Mouse (Mus musculus) naive thymus-derived CD4-positive, alpha-beta T cell, adult 2 months (primary cell): ENCODE data around the gene Gjb4.

Source experiments
- DNase-seq: peaks from one replicate; pipeline ENCODE4 v3.0.0-alpha.2; 2011; ENCODE audit warnings: low read depth

The Gjb4 gene

DNA sequence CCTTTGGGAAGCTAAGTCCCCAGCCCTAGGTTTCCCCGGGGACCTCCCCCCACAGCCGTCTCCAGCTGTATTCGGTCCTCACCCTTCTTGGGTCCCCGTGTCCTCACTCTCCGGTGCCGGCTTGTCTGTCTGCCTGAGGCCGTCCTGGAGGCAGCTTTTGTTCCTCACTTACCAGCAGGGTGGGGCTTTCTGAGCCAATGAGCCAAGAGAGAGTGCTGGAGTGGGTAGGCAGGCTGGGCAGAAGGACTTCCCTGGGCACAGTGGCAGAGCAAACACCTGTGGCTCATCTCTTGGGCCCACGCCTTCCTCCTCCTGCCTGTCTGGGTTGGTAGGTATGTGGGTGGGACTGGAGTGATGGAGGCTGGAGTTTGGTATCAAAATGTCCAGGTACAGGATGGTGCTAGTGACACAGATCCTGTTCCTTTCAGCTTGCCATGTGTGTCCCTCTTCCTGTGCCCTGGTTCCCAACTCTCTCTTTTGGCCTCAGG, at the start of gene Gjb4:
Gene Gjb4, minus strand, starts transcription at position 131 of the 488 bp plus-strand sequence.
- no peak for DNase-seq

DNA sequence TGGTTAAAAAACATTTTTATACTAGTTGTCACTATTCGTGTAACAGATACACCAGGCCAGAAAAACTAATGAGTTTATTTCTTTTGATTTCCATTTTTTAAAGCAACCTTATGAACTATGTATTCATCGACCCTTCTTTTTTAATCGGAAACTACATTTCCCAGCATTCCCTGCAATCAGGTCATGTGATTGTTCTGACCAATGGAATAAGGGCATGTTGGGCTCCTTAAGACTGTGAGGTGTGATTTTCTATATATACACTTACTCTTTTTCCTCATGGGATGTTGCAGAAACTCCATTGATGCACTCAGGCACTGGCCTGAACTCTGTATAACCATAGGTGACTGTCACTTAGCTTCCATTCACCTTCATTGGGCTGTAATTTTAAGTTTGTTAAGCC, 48.7 kb upstream of the Gjb4 start:
- DNase-seq: no peak

GRCm38 (mm10) chr4:127402166-127402565, 48.3 kb upstream of the Gjb4 start:
- DNase-seq: no peak

DNA sequence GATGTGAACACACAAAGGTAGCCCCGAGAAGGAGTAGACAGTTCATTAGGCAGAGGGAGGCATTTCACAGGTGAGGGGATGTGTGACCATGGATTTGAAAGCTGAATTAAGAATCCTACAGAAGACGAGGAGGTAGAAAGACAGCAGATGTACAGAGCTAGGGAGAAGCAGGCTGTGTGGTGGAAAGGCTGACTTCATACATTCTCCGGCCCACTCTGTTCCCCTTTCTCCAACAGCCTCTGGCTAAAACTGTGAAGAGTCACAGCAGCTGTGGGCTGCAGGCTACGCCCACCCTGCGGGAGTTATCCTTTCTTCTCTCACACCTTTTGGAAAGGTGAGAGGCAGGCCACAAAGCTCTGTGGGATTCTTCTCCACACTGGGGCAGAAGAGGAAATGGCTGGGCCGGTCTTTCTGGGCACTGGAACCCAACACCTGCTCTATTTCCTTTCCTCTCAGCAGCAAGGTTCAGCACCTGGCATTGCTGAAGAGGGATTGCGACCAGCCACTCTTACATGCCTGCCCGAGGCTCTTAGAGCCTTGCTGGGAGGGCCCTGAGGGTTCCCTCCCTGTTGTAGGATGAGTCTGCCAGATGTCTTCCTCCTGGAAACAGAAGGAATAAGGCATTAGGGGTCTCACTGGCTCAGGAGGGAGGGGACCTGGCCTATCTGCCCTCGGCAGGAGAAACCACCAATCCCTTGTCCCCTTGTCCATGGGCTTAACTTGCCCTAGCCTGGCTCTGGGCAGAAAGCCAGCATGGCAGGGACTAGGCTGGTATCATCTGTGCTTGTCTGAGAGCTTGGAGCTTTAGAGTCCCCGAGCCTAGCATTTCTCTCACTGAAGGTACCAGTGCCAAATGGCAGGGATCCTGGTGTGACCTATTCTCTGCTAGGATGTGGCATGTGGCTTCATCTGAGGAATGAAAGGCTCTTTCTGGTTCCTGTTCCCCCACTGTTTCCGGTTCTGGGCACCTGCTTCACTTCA, 46.6 kb upstream of the Gjb4 start:
- DNase-seq: no peak

GRCm38 (mm10) chr4:127395591-127395990, 41.7 kb upstream of the Gjb4 start:
- no peak for DNase-seq

DNA sequence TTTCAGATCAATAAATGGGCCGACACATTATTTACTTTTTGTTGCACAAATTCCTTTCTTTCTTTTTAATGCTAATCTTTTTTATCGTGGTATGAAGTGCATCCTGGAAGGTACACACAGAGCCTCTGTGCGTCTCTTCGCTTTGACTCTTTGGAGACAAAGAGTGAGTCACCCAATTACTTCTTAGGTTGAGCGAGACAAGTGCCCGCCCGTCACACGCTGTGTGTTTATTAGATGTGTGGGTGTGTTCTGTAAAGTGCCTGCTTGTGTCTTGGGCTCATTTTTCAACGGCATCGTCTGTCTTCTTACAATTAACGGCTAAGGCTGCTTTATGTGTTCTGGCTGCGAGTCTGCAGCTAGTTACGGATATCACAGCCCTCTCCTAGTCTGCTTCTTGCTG, 35.8 kb upstream of the Gjb4 start:
- DNase-seq: no peak

DNA sequence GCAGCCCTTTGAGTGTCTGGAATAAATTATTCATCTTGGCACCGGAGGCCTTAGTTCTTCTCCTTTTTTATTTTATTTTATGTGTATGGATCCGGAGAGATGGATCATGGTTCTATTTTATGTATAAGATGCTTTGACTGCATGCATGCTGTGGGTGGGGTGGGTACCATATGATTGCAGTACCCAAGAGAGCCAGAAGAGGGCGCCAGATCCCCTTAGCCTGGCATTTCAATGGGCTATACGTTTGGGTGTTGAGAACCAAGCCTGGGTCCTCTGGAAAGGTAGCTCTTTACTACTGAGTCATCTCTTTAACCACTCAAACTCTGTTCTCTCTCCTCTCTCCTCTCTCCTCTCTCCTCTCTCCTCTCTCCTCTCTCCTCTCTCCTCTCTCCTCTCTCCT, 23.5 kb upstream of the Gjb4 start:
- peak; percentile 15 for DNase-seq

DNA sequence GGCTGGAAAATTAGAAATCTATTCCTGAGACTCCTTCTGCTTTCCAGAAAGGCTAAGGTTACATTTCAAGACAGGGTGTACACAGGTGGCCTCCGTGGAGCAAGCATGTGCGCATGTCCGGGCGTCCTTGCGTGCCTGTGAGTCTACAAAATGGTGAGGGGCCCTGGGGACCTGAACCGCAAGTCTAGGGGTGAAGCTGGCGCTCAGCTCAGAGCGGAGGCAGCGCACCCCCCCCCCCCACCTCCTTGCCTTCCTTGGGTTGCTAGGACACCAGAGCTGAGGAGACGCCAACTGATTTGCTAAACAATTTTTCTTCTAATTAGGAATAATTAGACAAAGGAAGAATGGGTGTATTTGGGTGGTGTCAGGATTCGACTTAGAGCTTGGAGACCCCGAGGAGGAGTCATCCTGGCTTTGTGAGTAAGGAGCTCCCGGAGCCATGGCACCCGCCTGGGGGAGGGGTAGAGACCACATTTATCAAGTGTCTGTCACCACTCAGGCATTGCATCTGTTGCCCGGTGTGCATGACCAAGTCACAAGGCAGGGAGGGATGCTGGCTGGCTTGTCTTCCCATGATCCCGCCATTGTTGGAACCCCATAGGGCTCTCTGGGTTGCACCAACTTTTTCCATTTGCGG, 21.8 kb upstream of the Gjb4 start:
- no peak for DNase-seq

- no peak for DNase-seq
Measured at GRCm38 (mm10) chr4:127374645-127375044, 20.8 kb upstream of the Gjb4 start.

GRCm38 (mm10) chr4:127373491-127373890, 19.6 kb upstream of the Gjb4 start:
- no peak for DNase-seq

- no peak for DNase-seq
Measured at GRCm38 (mm10) chr4:127371546-127371945, 17.7 kb upstream of the Gjb4 start.

DNA sequence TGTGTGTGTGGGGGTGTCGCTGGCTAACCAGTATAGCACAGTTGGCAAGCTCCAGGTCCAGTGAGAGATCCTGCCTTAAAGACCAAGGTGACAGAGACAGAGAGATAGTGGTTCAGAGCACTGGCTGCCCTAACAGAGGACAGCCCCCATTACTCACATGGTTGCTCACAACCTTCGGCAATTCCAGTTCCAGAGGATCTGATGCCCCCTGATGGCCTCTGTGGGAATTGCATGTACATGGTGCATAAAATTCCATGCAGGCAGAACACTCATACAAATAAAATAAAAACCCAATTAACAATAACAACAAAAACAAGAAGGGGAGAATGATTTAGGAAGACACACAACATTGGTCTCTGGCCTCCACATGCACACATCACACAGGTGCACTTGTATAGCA, 16.6 kb upstream of the Gjb4 start:
- peak; percentile 2 for DNase-seq

- peak; percentile 32 for DNase-seq
Measured at GRCm38 (mm10) chr4:127368379-127368973, 14.6 kb upstream of the Gjb4 start.

- no peak for DNase-seq
Measured at GRCm38 (mm10) chr4:127365834-127366233, 12.0 kb upstream of the Gjb4 start.

- no peak for DNase-seq
Measured at GRCm38 (mm10) chr4:127365433-127365832, 11.6 kb upstream of the Gjb4 start.

DNA sequence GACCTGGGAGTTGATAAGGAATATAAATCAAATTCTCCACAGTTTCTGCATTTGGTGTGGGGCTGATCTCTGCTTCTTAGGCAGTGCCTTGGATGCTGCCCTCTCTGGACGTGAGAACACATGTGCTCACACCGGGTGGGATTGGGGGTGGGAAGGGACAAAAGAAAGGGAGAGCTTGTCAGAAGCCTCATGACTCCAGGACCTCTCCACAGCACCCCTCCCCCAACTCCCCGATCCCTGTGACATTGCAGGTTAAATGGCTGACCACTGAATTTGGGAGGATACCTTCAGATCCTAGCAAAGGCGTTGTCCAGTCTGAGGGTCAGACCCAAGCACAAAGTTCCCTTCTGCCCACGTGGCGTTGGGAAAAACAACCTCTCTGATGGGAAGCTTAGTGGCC, 10.6 kb upstream of the Gjb4 start:
- DNase-seq: no peak

DNA sequence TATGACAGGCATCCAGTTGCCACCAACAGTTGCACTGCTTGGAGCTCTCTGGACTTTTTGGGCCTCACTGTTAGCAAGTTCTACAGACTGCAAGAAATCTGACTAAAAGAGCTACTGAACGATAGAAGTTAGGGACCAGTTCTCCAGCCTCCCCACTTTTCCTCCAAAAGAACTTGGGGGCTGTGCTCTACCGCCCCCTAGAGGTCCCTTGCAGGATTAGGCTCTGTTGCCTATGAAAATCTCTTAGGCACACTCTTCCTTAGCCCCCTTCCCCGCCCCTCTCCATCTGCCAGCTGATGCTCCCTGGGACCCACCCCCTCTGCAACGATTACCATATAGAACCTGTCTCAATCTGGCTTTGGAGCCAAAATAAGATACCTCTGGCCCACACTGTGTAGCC, 9.4 kb upstream of the Gjb4 start:
- peak; percentile 3 for DNase-seq

- no peak for DNase-seq
Measured at GRCm38 (mm10) chr4:127362520-127362919, 8.6 kb upstream of the Gjb4 start.

DNA sequence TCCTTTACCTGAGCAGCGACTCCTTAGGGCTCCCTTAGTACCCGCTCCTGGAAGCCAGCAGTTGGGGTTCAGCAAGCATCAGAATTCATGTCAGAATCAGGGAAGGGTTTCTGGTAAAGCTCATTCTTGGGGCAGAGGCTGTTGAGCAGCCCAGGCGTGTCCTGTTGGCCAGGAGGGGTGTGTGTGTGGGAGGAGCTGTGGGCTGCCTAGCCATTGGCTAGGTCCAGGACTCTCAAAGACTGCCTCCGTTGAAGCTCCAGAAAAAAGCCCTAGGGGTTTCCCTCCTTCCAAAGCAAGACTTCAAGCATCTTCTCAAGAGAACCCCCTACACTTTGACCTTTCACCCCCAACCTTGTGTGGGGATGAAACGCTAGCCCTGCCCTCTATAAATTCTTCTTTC, 4.1 kb upstream of the Gjb4 start, which contains the start of gene Gjb5:
Gene Gjb5, minus strand, starts transcription at position 164 of the 400 bp plus-strand sequence.
- DNase-seq: no peak

- no peak for DNase-seq
Measured at GRCm38 (mm10) chr4:127354506-127355485, 915 bp upstream of the Gjb4 start.

DNA sequence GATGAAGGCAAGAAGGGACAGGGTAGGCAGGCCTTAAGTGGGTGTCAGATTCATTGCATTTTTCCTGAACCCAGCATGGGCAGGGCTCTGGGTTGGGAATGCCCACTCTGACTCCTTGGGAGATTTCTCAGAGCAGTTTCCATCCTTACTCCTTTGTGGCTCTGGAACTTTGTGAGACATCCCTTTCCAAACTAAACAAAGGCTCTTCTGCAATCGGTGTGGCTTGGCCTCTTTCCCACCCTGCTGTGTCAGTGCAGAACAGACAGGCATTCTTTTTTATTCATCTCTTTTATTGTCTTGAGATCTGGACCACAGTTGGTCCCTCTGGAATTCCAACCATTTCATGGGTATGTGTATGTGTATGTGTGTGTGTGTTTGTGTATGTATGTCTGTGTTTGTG, 1.3 kb downstream of the Gjb4 start:
- no peak for DNase-seq
